Mouse (Mus musculus) embryonic facial prominence, embryonic 13.5 days (tissue): ENCODE results near the gene Mrm3. TPM values are rescaled to one million over a fixed set of nuclear protein-coding genes. Genes with fewer than 3 reads are reported as not detected.

Experiments
- ATAC-seq: fragments of 200-750 bp; cut with Nextera tagmentation; 2 replicates; pipeline ENCODE4 v1.8.0; 2017; ENCODE audit warnings: low read depth; ENCODE audit not compliant: insufficient number of reproducible peaks, insufficient read depth, low FRiP score, low TSS enrichment
- H3K27ac ChIP-seq: fragments of 300-500 bp; sonication (generic); 2 replicates; pipeline ENCODE4 v1.5.1; 2015; ENCODE audit warnings: moderate library complexity, mild to moderate bottlenecking, inconsistent platforms
- H3K27me3 ChIP-seq: fragments of 300-500 bp; sonication (generic); 2 replicates; pipeline ENCODE4 v1.6.1; 2015; ENCODE audit warnings: mild to moderate bottlenecking, inconsistent platforms
- H3K36me3 ChIP-seq: fragments of 300-500 bp; sonication (generic); 2 replicates; pipeline ENCODE4 v1.6.1; 2015; ENCODE audit warnings: mild to moderate bottlenecking, inconsistent platforms
- H3K4me1 ChIP-seq: fragments of 300-500 bp; sonication (generic); 2 replicates; pipeline ENCODE4 v1.6.1; 2015; ENCODE audit warnings: inconsistent platforms
- H3K4me2 ChIP-seq: fragments of 300-500 bp; sonication (generic); 2 replicates; pipeline ENCODE4 v1.6.1; 2015; ENCODE audit warnings: moderate library complexity, mild to moderate bottlenecking, inconsistent platforms
- H3K4me3 ChIP-seq: fragments of 300-500 bp; sonication (generic); 2 replicates; pipeline ENCODE4 v1.5.1; 2015; ENCODE audit warnings: mild to moderate bottlenecking, inconsistent platforms
- H3K9ac ChIP-seq: fragments of 300-500 bp; sonication (generic); 2 replicates; pipeline ENCODE4 v1.6.1; 2015; ENCODE audit warnings: mild to moderate bottlenecking, inconsistent platforms
- H3K9me3 ChIP-seq: fragments of 300-500 bp; sonication (generic); 2 replicates; pipeline ENCODE4 v1.6.1; 2016; ENCODE audit warnings: inconsistent platforms
- WGBS: fragments of 180-500 bp; shearing (Covaris S2); methylation state at CpG from one replicate; pipeline ENCODE4 v1.1.7; 2015; ENCODE audit warnings: mixed read lengths; 5-methylcytosine and 5-hydroxymethylcytosine counted together
- polyA plus RNA-seq: library from polyadenylated mRNA; unstranded; fragments of >200 nt; fragmentation: Nextera tagmentation; extraction: Ambion mirVana; gene quantifications from 2 replicates; pipeline ENCODE4 v1.2.1, GENCODE M21; 2015

Gene Mrm3
- polyA plus RNA-seq, 1 experiment from 2014 or later, result 25.2 TPM

DNA sequence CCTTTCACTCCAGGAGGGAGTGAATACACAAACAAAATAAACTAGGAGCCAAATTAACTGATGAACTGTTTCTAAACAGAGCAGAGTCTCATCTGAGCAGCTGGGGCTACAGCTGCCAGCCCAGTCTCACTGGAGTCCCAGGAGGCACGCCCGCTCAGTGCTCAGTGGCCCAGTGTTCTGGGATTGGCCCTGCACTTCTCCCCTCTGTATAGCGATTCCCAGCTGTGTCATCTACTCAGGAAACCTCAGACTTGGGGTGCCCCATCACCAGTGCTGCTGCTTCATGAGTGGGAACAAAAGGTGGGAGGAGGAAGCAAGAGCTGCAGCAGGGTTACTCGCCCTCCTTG is 10.4 kb downstream of the Mrm3 start:
- ATAC-seq, result no peak
- H3K27ac ChIP-seq, result peak overlapping the region; percentile 66; the same call in 1 of the 2 replicates
- WGBS, result 81% methylated on average over 4 of the region's 4 CpGs
- H3K4me2 ChIP-seq, result no peak overlapping the region
- H3K27me3 ChIP-seq, result no peaks in the 10 kb centered on the region
- no peaks in the 10 kb centered on the region for H3K9me3 ChIP-seq
- H3K4me1 ChIP-seq, result peaks cover 37% of the 10 kb centered on the region
- H3K4me3 ChIP-seq, result no peak overlapping the region
- H3K36me3 ChIP-seq, result peaks cover 50% of the 10 kb centered on the region
- H3K9ac ChIP-seq, result peak overlapping the region; percentile 37; the same call in 1 of the 2 replicates

DNA sequence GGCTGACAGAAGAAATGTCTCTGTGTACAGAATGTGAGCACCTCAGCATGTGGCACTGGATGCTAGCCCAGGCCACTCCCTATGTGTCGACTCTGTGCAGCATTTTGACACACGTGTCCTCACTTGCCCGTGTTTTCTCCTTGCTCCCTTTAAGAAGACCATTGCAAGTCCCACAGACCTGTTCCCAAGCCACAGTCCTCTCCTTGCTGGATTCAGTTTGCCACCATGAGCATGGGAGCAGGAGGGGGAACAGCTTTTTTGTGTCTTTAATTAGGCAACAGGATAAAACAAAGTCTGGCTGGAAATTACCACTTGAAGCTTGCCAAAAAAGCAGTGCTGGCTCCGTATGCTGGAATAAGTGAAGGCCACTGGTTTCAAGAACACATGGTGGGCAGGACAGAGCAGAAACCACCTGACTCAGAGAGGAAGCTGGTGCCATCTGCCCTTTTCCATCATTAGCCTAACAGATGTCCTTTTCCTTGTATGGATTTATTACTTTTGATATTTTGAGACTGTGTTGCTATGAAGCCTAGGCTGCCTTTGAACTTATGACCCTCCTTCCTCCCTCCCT is 12.0 kb downstream of the Mrm3 start:
- H3K4me1 ChIP-seq, result peaks cover 37% of the 10 kb centered on the region
- no peak overlapping the region for H3K4me2 ChIP-seq
- WGBS, result 56% methylated on average over 4 of the region's 4 CpGs

DNA sequence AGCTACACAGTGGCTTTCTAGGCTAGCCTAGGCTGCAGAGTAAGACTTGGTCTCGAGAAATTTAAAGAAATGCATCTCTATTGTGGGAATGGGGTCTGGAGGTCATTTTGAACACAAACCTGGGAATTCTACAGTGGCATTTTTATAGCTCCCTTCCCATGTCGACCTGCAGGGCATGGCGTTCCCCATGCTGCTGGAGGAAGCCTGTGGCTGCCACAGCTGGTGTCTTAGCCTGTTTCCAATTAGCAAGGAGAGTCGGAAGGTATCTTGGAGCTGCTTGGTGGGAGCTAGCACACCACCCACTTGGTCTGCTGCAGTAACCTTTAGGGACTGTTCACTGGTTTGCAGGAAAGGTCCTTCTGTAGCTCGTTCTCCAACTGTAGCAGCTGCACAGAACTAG is 12.6 kb downstream of the Mrm3 start:
- ATAC-seq, result no peak
- H3K9me3 ChIP-seq, result no peaks in the 10 kb centered on the region
- 22% methylated on average over 5 of the region's 5 CpGs for WGBS
- H3K4me3 ChIP-seq, result no peak overlapping the region
- H3K9ac ChIP-seq, result no peak overlapping the region
- H3K27ac ChIP-seq, result peak overlapping the region; percentile 41; the same call in 1 of the 2 replicates
- no peak overlapping the region for H3K4me2 ChIP-seq
- H3K4me1 ChIP-seq, result peaks cover 37% of the 10 kb centered on the region
- H3K36me3 ChIP-seq, result peaks cover 50% of the 10 kb centered on the region
- H3K27me3 ChIP-seq, result no peaks in the 10 kb centered on the region

More for the DNA sequence above, 12.0 kb downstream of the Mrm3 start:
- H3K4me3 ChIP-seq, result no peak overlapping the region
- no peaks in the 10 kb centered on the region for H3K9me3 ChIP-seq
- ATAC-seq, result no peak
- H3K27me3 ChIP-seq, result no peaks in the 10 kb centered on the region
- H3K27ac ChIP-seq, result no peak overlapping the region
- peaks cover 50% of the 10 kb centered on the region for H3K36me3 ChIP-seq
- H3K9ac ChIP-seq, result 0 out of 2 replicates have a peak overlapping the region, but pooled peaks have one; percentile 16

DNA sequence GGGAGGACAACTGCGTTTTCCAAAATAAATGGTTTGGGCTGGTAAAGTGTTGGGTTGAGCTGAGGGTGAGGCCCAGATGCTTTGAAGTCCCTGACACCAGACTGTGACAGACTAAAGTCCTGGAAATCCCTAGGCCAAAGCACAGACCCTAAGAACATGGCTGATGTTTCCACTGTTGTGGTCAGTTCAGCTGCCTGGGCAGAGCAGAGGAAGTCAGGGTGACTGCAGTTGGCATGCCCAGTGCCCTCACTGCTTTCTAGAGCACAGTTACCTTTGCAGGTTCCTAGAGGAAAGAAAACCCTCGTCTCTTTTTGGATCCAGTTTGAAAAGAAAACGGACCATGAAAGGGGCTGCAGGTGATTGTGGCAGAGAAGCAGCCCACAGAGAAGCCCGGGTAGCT is 13.9 kb downstream of the Mrm3 start:
- peaks cover 39% of the 10 kb centered on the region for H3K4me1 ChIP-seq
- no peak for ATAC-seq

DNA sequence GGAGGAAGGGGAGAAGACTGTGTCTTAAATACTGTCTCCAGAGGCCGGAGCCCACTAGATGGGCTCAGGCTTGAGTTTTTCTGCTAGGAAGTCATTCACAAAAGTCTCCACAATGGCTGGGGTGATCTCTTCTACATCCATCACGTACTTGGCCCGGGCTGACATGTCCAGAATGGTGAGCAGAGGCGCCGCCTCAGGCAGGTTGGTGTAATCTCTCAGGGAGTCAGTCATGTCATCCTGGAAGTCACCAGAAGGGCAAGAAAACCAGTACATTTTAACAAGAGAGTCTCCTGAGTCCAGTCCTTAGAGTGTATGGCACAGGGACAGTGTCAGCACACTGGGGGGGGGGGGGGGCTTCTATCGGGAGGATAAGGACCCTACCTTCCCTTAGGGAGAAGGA is 15.0 kb downstream of the Mrm3 start:
- ATAC-seq, result no peak
- Histone ChIP-seq H3K4me2 (no peak overlapping the region), H3K27me3 (no peaks in the 10 kb centered on the region), H3K4me1 (peaks cover 48% of the 10 kb centered on the region), H3K9me3 (no peaks in the 10 kb centered on the region), H3K4me3 (no peak overlapping the region), H3K36me3 (peaks cover 64% of the 10 kb centered on the region), H3K27ac (no peak overlapping the region), H3K9ac (no peak overlapping the region)
- WGBS, result 87% methylated on average over 6 of the region's 6 CpGs

More for the DNA sequence above, 13.9 kb downstream of the Mrm3 start:
- Histone ChIP-seq H3K4me3 (no peak overlapping the region), H3K27ac (no peak overlapping the region), H3K27me3 (no peaks in the 10 kb centered on the region), H3K9ac (no peak overlapping the region; the same call in 1 of the 2 replicates), H3K36me3 (peaks cover 54% of the 10 kb centered on the region), H3K9me3 (no peaks in the 10 kb centered on the region), H3K4me2 (no peak overlapping the region)
- WGBS, result 75% methylated on average over 4 of the region's 4 CpGs

DNA sequence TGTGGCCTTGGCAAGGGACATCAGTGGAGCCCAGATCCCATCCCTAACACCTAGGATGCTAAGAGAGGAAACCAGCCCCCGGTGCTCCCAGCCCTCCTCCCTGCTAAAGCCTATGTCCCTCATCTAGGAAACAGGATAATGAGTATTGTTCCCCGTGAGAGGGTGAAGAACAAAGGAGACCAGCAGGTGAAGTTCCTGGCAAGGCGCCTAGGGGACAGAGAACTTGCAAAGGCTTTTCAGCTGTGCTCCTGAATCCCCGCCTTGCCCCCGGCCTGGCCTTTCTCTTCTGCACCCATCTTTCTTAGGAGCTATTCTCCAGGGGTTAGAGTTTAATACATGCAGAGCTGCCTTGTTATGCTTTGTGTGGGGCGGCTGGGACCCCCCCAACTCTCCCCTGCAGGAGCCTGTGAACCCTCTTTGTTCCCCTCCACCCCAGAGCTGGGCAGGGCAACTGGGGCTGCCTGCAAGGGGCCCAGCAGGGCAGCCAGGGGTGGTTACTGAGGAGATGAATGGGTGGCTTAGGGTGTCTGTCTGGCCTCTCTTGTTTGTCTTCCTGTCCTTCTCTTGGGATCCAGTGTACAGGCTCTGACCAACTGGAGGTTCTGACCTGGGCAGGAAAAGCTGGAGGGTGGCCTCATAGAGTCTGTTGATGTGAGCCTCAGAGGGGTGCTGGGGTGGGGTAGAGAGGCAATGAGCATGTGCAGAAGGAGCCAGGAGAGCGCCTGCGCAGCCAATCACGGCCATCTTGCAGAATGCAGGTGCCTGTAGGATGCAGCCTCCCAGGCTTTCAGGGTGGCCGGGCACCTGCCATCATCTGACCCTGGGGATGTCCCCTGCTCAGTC is 16.9 kb downstream of the Mrm3 start:
- Histone ChIP-seq H3K4me1 (peaks cover 39% of the 10 kb centered on the region), H3K9ac (peak overlapping the region; percentile 36; the same call in 1 of the 2 replicates), H3K36me3 (peaks cover 73% of the 10 kb centered on the region), H3K9me3 (no peaks in the 10 kb centered on the region), H3K27me3 (no peaks in the 10 kb centered on the region), H3K27ac (no peak overlapping the region), H3K4me2 (no peak overlapping the region), H3K4me3 (no peak overlapping the region)
- ATAC-seq, result no peak
- WGBS, result 62% methylated on average over 10 of the region's 10 CpGs

DNA sequence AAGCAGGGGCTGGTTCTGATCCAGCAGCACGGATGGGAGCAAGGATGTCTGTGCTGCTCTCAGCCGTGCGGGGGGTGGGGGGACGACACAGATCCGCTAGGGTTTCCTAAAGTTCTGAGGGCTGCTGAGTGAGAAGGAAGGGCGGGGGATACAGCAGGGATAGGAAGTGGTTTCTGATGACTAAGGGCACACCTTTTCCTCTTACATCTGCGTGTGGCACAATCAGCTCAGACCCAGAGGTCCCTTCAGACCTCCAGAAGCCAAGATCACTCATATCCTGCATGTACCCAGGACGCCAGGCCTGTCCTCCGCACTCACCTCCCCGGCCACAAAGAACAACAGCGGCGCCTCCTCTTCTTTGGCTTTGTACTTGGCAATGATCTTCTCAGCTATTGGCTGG is 17.7 kb downstream of the Mrm3 start:
- Histone ChIP-seq H3K27ac (no peak overlapping the region), H3K4me2 (no peak overlapping the region), H3K27me3 (no peaks in the 10 kb centered on the region), H3K4me3 (no peak overlapping the region), H3K9me3 (no peaks in the 10 kb centered on the region), H3K36me3 (peaks cover 73% of the 10 kb centered on the region), H3K9ac (no peak overlapping the region; the same call in 1 of the 2 replicates), H3K4me1 (peaks cover 31% of the 10 kb centered on the region)
- no peak for ATAC-seq
- 68% methylated on average over 12 of the region's 12 CpGs for WGBS

DNA sequence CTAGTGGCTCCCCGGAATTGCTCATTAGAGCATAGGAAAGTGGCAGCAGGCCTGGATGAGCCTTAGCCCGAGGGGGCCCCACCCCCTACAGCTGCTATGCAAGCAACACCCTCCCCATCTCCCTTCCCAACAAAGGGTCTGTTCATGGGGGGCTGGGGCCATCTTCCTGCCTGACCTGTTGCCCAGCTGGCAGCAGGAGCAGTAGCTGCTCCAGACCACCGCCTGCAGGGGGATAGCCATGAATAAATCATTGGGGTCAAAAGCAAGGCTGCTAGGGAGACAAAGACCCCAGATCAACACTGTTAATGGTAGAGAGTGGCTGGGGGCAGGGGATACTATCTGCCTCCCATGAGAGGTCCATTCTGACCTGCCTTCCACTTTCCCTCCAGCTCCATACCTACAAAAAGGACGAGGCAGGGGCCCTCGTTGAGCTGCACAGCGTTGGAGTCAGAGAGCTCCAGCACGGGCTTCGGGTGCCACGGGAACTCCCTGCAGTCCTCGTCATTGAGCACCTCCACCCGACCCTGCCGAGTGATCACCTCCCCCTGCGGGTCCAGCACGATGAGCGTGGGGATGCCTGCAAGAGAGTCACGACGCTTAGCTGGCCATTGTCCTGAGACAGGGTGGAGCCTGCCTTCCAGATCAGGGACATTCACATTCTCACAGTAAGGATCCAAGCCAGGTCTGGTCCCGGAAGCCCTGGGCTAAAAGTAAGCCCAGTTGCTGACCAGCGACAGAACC is 19.3 kb downstream of the Mrm3 start:
- Histone ChIP-seq H3K9me3 (no peaks in the 10 kb centered on the region), H3K27ac (no peak overlapping the region; the same call in 1 of the 2 replicates), H3K36me3 (peaks cover 71% of the 10 kb centered on the region), H3K4me1 (peaks cover 29% of the 10 kb centered on the region), H3K27me3 (no peaks in the 10 kb centered on the region), H3K4me3 (no peak overlapping the region), H3K4me2 (no peak overlapping the region), H3K9ac (peak overlapping the region; percentile 36; the same call in 1 of the 2 replicates)
- WGBS, result 12% methylated on average over 19 of the region's 19 CpGs
- no peak for ATAC-seq

DNA sequence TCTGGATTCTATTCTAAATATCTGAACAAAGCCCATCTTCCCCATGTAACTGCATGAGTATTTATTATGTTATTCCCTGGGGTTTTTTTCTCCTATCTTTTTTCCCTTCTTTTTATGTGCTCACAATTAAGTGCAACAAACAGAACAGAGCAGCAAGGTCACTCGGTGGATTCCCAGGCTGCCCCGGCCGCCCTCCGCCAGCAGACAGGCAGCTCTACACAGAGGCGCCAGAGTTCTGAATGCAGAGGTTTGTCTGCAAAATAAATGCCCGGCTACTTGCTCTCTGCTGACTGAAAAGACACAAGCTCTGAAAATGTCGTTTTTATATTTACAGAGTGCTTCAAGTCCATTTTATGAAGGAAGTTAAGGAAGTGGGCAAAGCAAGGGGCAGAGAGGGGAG is 24.0 kb downstream of the Mrm3 start:
- Histone ChIP-seq H3K4me3 (no peak overlapping the region), H3K36me3 (peaks cover 51% of the 10 kb centered on the region), H3K4me1 (peaks cover 35% of the 10 kb centered on the region), H3K9ac (peak overlapping the region; percentile 17; the same call in 1 of the 2 replicates), H3K4me2 (no peak overlapping the region), H3K27me3 (no peaks in the 10 kb centered on the region), H3K27ac (peak overlapping the region; percentile 74), H3K9me3 (no peaks in the 10 kb centered on the region)
- 58% methylated on average over 7 of the region's 7 CpGs for WGBS
- no peak for ATAC-seq

DNA sequence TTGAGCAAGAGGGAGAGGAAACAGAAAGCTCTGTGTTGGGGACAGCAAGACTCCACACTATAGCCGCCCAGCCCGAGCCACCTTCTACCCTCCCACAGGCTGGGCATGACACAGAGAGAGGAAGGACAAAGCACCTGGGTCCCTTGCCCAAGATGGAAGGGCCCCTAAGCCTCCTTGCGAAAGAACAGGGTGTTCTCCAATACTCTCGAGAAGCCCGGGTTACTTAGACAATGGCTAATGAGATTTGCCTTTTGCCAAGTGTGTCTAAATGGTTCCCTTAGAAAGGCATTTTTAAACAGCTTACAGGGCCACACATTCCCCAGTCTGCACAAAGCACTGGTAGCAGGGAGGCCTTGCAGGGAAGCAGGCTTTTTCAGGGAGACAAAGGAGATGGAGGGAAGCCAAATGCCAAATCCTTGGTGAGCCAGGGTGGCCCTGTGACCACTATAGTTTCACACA is 24.5 kb downstream of the Mrm3 start:
- Histone ChIP-seq H3K27me3 (no peaks in the 10 kb centered on the region), H3K9ac (peak overlapping the region; percentile 17; the same call in 1 of the 2 replicates), H3K4me1 (peaks cover 30% of the 10 kb centered on the region), H3K27ac (peak overlapping the region; percentile 74), H3K4me3 (no peak overlapping the region), H3K9me3 (no peaks in the 10 kb centered on the region), H3K4me2 (no peak overlapping the region), H3K36me3 (peaks cover 50% of the 10 kb centered on the region)
- WGBS, result 42% methylated on average over 5 of the region's 5 CpGs
- ATAC-seq, result no peak

DNA sequence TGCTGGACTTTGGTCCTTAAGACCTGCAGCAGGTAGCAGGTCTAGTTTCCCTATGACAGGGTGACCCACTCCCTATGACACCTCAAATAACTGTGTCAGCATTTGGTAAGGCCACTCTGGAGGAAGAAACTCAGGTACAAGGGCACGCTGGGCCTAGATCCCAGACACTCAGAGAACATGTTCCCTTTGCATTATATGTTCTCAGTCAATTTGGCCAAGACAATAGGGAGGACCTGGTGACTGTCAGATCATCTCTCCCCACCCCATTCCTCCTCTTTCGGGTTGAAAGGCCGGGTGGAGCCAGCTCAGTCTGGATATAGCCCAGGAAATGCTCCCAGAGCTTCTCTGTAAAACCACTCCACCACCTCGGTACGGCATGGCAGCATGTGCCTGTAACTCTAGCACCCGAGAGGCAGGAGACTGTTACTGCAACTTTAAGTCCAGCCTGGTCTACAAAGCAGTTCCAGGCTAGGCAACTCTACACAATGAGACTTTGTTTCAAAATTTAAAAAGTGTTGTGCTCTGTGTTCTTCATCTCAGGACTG is 25.1 kb downstream of the Mrm3 start:
- Histone ChIP-seq H3K27me3 (no peaks in the 10 kb centered on the region), H3K4me3 (no peak overlapping the region), H3K4me1 (peaks cover 25% of the 10 kb centered on the region), H3K27ac (peak overlapping the region; percentile 74), H3K4me2 (no peak overlapping the region), H3K9ac (0 out of 2 replicates have a peak overlapping the region, but pooled peaks have one; percentile 17), H3K9me3 (no peaks in the 10 kb centered on the region), H3K36me3 (peaks cover 50% of the 10 kb centered on the region)
- 68% methylated on average over 6 of the region's 6 CpGs for WGBS
- no peak for ATAC-seq
